Mouse (Mus musculus) MEL (cell line): ENCODE measurements around the gene Col25a1. TPM values are rescaled to one million over a fixed set of nuclear protein-coding genes. Genes with fewer than 3 reads are reported as not detected.

Experiments
- DNase-seq: peaks from one replicate; pipeline ENCODE4 v3.0.0; 2011; ENCODE audit warnings: low read depth, low spot score
- H3K27ac ChIP-seq: 2 replicates; pipeline ENCODE4 v1.5.1; 2012; ENCODE audit warnings: low read depth, mild to moderate bottlenecking, control low read depth, low read length, moderate library complexity; ENCODE audit not compliant: control insufficient read depth
- H3K27me3 ChIP-seq, 2 experiments: fragments of 150-350 bp in 1 of 2; sonication (generic) in 1 of 2; 2 replicates each; pipeline ENCODE4 v1.6.1; 2012; ENCODE audit warnings: low read length in 2 of 2, mild to moderate bottlenecking in 2 of 2, improper control_type of control experiment in 1 of 2, moderate library complexity in 1 of 2; ENCODE audit not compliant: insufficient read depth in 2 of 2, control insufficient read depth in 1 of 2
- H3K36me3 ChIP-seq, 2 experiments: 2 replicates each; pipeline ENCODE4 v1.6.1; 2012 to 2014; ENCODE audit warnings: low read length in 2 of 2, improper control_type of control experiment in 1 of 2, inconsistent platforms in 1 of 2, mild to moderate bottlenecking in 1 of 2; ENCODE audit not compliant: insufficient read depth in 2 of 2, control insufficient read depth in 1 of 2
- H3K4me1 ChIP-seq, 2 experiments: fragments of 150-350 bp in 1 of 2; sonication (generic) in 1 of 2; 2 replicates each; pipeline ENCODE4 v1.6.1; 2012; ENCODE audit warnings: low read length in 2 of 2, improper control_type of control experiment in 1 of 2, mild to moderate bottlenecking in 1 of 2; ENCODE audit not compliant: insufficient read depth in 2 of 2, control insufficient read depth in 1 of 2
- H3K4me3 ChIP-seq, 2 experiments: fragments of 150-350 bp in 1 of 2; sonication (generic) in 1 of 2; 2 replicates each; pipeline ENCODE4 v1.5.1; 2012; ENCODE audit warnings: low read depth in 2 of 2, low read length in 2 of 2, mild to moderate bottlenecking in 2 of 2, moderate library complexity in 2 of 2, control low read depth in 1 of 2, improper control_type of control experiment in 1 of 2; ENCODE audit not compliant: control insufficient read depth in 1 of 2, insufficient read depth in 1 of 2
- H3K79me2 ChIP-seq: 2 replicates; pipeline ENCODE4 v1.6.1; 2012; ENCODE audit warnings: mild to moderate bottlenecking, low read length, moderate library complexity; ENCODE audit not compliant: control insufficient read depth, poor library complexity, insufficient read depth
- H3K9ac ChIP-seq: 2 replicates; pipeline ENCODE4 v1.6.1; 2012; ENCODE audit warnings: low read depth, mild to moderate bottlenecking, control low read depth, low read length, moderate library complexity; ENCODE audit not compliant: control insufficient read depth, poor library complexity, severe bottlenecking
- H3K9me3 ChIP-seq: fragments of 150-350 bp; sonication (generic); replicated peaks from 2 replicates; pipeline ENCODE4 v1.6.1; 2012; ENCODE audit warnings: mild to moderate bottlenecking, low read length, improper control_type of control experiment, moderate library complexity; ENCODE audit not compliant: insufficient read depth
- CHD1 ChIP-seq: IDR thresholded peaks from 2 replicates; pipeline ENCODE4 v1.6.1; 2012; ENCODE audit warnings: low read depth, mild to moderate bottlenecking, inconsistent platforms, low read length, improper control_type of control experiment
- CTCF ChIP-seq, 3 experiments: IDR thresholded peaks in 2 of 3; conservative IDR thresholded peaks in 1 of 3; 2 replicates each; pipeline ENCODE4 v1.5.1; 2011 to 2012; ENCODE audit warnings: low read length in 3 of 3, low read depth in 2 of 3, mild to moderate bottlenecking in 2 of 3, improper control_type of control experiment in 1 of 3, inconsistent platforms in 1 of 3, mixed read lengths in 1 of 3, moderate library complexity in 1 of 3; ENCODE audit not compliant: control insufficient read depth in 1 of 3, insufficient read depth in 1 of 3, poor library complexity in 1 of 3, severe bottlenecking in 1 of 3
- E2F4 ChIP-seq: IDR thresholded peaks from 2 replicates; pipeline ENCODE4 v1.6.1; 2011; ENCODE audit warnings: low read depth, low read length, improper control_type of control experiment, borderline replicate concordance
- ELF1 ChIP-seq: IDR thresholded peaks from 2 replicates; pipeline ENCODE4 v1.6.1; 2014; ENCODE audit warnings: low read depth, mild to moderate bottlenecking, inconsistent platforms, low read length, improper control_type of control experiment, moderate library complexity
- GABPA ChIP-seq: IDR thresholded peaks from 2 replicates; pipeline ENCODE4 v1.6.1; 2012; ENCODE audit warnings: low read depth, mild to moderate bottlenecking, inconsistent platforms, low read length, improper control_type of control experiment, moderate library complexity
- GATA1 ChIP-seq: IDR thresholded peaks from 2 replicates; pipeline ENCODE4 v1.6.1; 2011; ENCODE audit warnings: low read depth, low read length, improper control_type of control experiment
- HCFC1 ChIP-seq: IDR thresholded peaks from 2 replicates; pipeline ENCODE4 v1.6.1; 2012; ENCODE audit warnings: low read depth, mild to moderate bottlenecking, inconsistent platforms, low read length, improper control_type of control experiment, moderate library complexity
- JUND ChIP-seq: IDR thresholded peaks from 2 replicates; pipeline ENCODE4 v1.6.1; 2011; ENCODE audit warnings: low read depth, mild to moderate bottlenecking, improper control_type of control experiment, low read length
- KAT2A ChIP-seq: conservative IDR thresholded peaks from 2 replicates; pipeline ENCODE4 v1.6.1; 2012; ENCODE audit warnings: low read depth, low read length, improper control_type of control experiment, inconsistent platforms
- MYB ChIP-seq: IDR thresholded peaks from 2 replicates; pipeline ENCODE4 v1.6.1; 2011; ENCODE audit warnings: mild to moderate bottlenecking, low read depth, low read length, improper control_type of control experiment
- MYC ChIP-seq: IDR thresholded peaks from 2 replicates; pipeline ENCODE4 v1.6.1; 2011; ENCODE audit warnings: low read depth, mild to moderate bottlenecking, low read length, improper control_type of control experiment, moderate library complexity
- NELFE ChIP-seq: IDR thresholded peaks from 2 replicates; pipeline ENCODE4 v1.6.1; 2011; ENCODE audit warnings: low read depth, low read length, improper control_type of control experiment
- NRF1 ChIP-seq: IDR thresholded peaks from 2 replicates; pipeline ENCODE4 v1.6.1; 2014; ENCODE audit warnings: low read depth, mild to moderate bottlenecking, inconsistent platforms, low read length, improper control_type of control experiment, moderate library complexity; ENCODE audit not compliant: poor library complexity, insufficient read depth, severe bottlenecking
- POLR2A ChIP-seq, 2 experiments: IDR thresholded peaks; 2 replicates each; pipeline ENCODE4 v1.6.1; 2011 to 2012; ENCODE audit warnings: low read length in 2 of 2, mild to moderate bottlenecking in 2 of 2, control low read depth in 1 of 2, improper control_type of control experiment in 1 of 2, low read depth in 1 of 2, moderate library complexity in 1 of 2; ENCODE audit not compliant: control insufficient read depth in 1 of 2, insufficient read depth in 1 of 2, poor library complexity in 1 of 2
- POLR2AphosphoS2 ChIP-seq: IDR thresholded peaks from 2 replicates; pipeline ENCODE4 v1.6.1; 2011; ENCODE audit warnings: low read length, improper control_type of control experiment
- RAD21 ChIP-seq: IDR thresholded peaks from 2 replicates; pipeline ENCODE4 v1.6.1; 2011; ENCODE audit warnings: mild to moderate bottlenecking, low read depth, low read length, improper control_type of control experiment
- SMC3 ChIP-seq: IDR thresholded peaks from 2 replicates; pipeline ENCODE4 v1.6.1; 2011; ENCODE audit warnings: low read depth, low read length, improper control_type of control experiment
- UBTF ChIP-seq: IDR thresholded peaks from 2 replicates; pipeline ENCODE4 v1.6.1; 2012; ENCODE audit warnings: low read depth, mild to moderate bottlenecking, inconsistent platforms, low read length, improper control_type of control experiment, moderate library complexity, borderline replicate concordance; ENCODE audit not compliant: insufficient read depth
- ZKSCAN1 ChIP-seq: IDR thresholded peaks from 2 replicates; pipeline ENCODE4 v1.6.1; 2012; ENCODE audit warnings: low read depth, mild to moderate bottlenecking, inconsistent platforms, low read length, improper control_type of control experiment, moderate library complexity
- ZNF384 ChIP-seq: IDR thresholded peaks from 2 replicates; pipeline ENCODE4 v1.6.1; 2012; ENCODE audit warnings: low read depth, mild to moderate bottlenecking, inconsistent platforms, low read length, improper control_type of control experiment
- polyA plus RNA-seq, 2 experiments: library from polyadenylated mRNA; stranded (reverse) in 1 of 2; unstranded in 1 of 2; fragments of >175 nt in 1 of 2; fragments of >200 nt in 1 of 2; gene quantifications; 2 replicates each; pipeline versions ENCODE4 v1.2.1 to v1.2.4; 2012; ENCODE audit warnings: low replicate concordance in 2 of 2, low read depth in 1 of 2; ENCODE audit not compliant: insufficient read length in 2 of 2, insufficient read depth in 1 of 2, missing spikeins in 1 of 2
- total RNA-seq: library from RNA; depleted of rRNA; stranded (reverse); fragments of 300-350 nt; gene quantifications from 2 replicates; pipeline ENCODE4 v1.2.3, GENCODE M21; 2012

Gene Col25a1
- total and polyA plus RNA-seq, 3 experiments, result not detected

GRCm38 (mm10) chr3:130573243-130573642 lies 441.9 kb downstream of the Col25a1 start:
- H3K9me3 ChIP-seq, result no peaks in the 10 kb centered on the region
- H3K27me3 ChIP-seq, result no peaks in the 10 kb centered on the region
- no peak overlapping the region for H3K9ac ChIP-seq
- H3K36me3 ChIP-seq, result no peaks in the 10 kb centered on the region
- DNase-seq, result peak; percentile 5
- H3K4me1 ChIP-seq, result no peaks in the 10 kb centered on the region
- no peak overlapping the region for H3K4me3 ChIP-seq
- H3K79me2 ChIP-seq, result no peaks in the 10 kb centered on the region
- no peak overlapping the region for H3K27ac ChIP-seq
- TF ChIP-seq CTCF (IDR thresholded peaks at IDR 0.05 in 2 of 3, conservative IDR thresholded peaks at IDR 0.05 in 1 of 3; ENCODE audit: control insufficient read depth in 1 of 3, insufficient read depth in 1 of 3, low read depth in 2 of 3, low read length in 3 of 3, poor library complexity in 1 of 3, severe bottlenecking in 1 of 3), result peak; percentile 12 to 35 (median 23); a peak in 3 of 6 replicates
- no peak for TF ChIP-seq MYC

GRCm38 (mm10) chr3:130574652-130575051 lies 443.4 kb downstream of the Col25a1 start:
- H3K27ac ChIP-seq, result no peak overlapping the region
- no peak for TF ChIP-seq ELF1
- no peak for TF ChIP-seq NELFE
- peak; percentile 42 for TF ChIP-seq RAD21
- TF ChIP-seq JUND, result no peak
- no peak for TF ChIP-seq POLR2AphosphoS2
- no peak for TF ChIP-seq E2F4
- peak; percentile 49 for TF ChIP-seq SMC3
- peak in 2 of 3 experiments; percentile 38 to 56; a peak in 4 of 6 replicates for TF ChIP-seq CTCF (IDR thresholded peaks at IDR 0.05 in 2 of 3, conservative IDR thresholded peaks at IDR 0.05 in 1 of 3; ENCODE audit: control insufficient read depth in 1 of 3, insufficient read depth in 1 of 3, low read depth in 2 of 3, low read length in 3 of 3, poor library complexity in 1 of 3, severe bottlenecking in 1 of 3)
- TF ChIP-seq POLR2A (IDR thresholded peaks at IDR 0.05; ENCODE audit: control insufficient read depth in 1 of 2, insufficient read depth in 1 of 2, low read depth in 1 of 2, low read length in 2 of 2, poor library complexity in 1 of 2), result no peak
- no peak for TF ChIP-seq GATA1
- TF ChIP-seq ZNF384, result no peak
- H3K27me3 ChIP-seq, result no peaks in the 10 kb centered on the region
- H3K4me3 ChIP-seq, result no peak overlapping the region
- H3K36me3 ChIP-seq, result no peaks in the 10 kb centered on the region
- H3K79me2 ChIP-seq, result no peaks in the 10 kb centered on the region
- no peaks in the 10 kb centered on the region for H3K9me3 ChIP-seq
- H3K9ac ChIP-seq, result no peak overlapping the region
- DNase-seq, result peak; percentile 34
- no peaks in the 10 kb centered on the region for H3K4me1 ChIP-seq

GRCm38 (mm10) chr3:130576683-130577082 lies 445.4 kb downstream of the Col25a1 start:
- no peak overlapping the region for H3K27ac ChIP-seq
- no peaks in the 10 kb centered on the region for H3K36me3 ChIP-seq
- H3K27me3 ChIP-seq, result no peaks in the 10 kb centered on the region
- no peak for TF ChIP-seq HCFC1
- TF ChIP-seq GABPA, result no peak
- TF ChIP-seq CHD1, result no peak
- TF ChIP-seq MYB, result no peak
- TF ChIP-seq KAT2A, result no peak
- TF ChIP-seq NRF1, result no peak
- peak; percentile 52 to 66 (median 64) for TF ChIP-seq CTCF (IDR thresholded peaks at IDR 0.05 in 2 of 3, conservative IDR thresholded peaks at IDR 0.05 in 1 of 3; ENCODE audit: control insufficient read depth in 1 of 3, insufficient read depth in 1 of 3, low read depth in 2 of 3, low read length in 3 of 3, poor library complexity in 1 of 3, severe bottlenecking in 1 of 3)
- TF ChIP-seq ZKSCAN1, result no peak
- TF ChIP-seq UBTF, result no peak
- TF ChIP-seq NELFE, result no peak
- peak; percentile 38; the same call in 1 of the 2 replicates for TF ChIP-seq SMC3
- TF ChIP-seq RAD21, result peak; percentile 38
- H3K79me2 ChIP-seq, result no peaks in the 10 kb centered on the region
- peak; percentile 47 for DNase-seq
- no peak overlapping the region for H3K9ac ChIP-seq
- H3K4me3 ChIP-seq, result no peak overlapping the region
- no peaks in the 10 kb centered on the region for H3K4me1 ChIP-seq
- no peaks in the 10 kb centered on the region for H3K9me3 ChIP-seq
